Mouse (Mus musculus) limb, embryonic 10.5 days (tissue): ENCODE results near the gene P2ry6. TPM values are rescaled to one million over a fixed set of nuclear protein-coding genes. Genes with fewer than 3 reads are reported as not detected.

Experiments
- DNase-seq: peaks from one replicate; pipeline ENCODE4 v3.0.0-alpha.2; 2017; ENCODE audit warnings: low spot score
- H3K27ac ChIP-seq: fragments of 300-500 bp; sonication (generic); 2 replicates; pipeline ENCODE4 v1.5.1; 2016; ENCODE audit warnings: mild to moderate bottlenecking
- H3K27me3 ChIP-seq: fragments of 300-500 bp; sonication (generic); 2 replicates; pipeline ENCODE4 v1.6.1; 2016; ENCODE audit warnings: low read depth, mild to moderate bottlenecking; ENCODE audit not compliant: poor library complexity, severe bottlenecking
- H3K36me3 ChIP-seq: fragments of 300-500 bp; sonication (generic); 2 replicates; pipeline ENCODE4 v1.6.1; 2016; ENCODE audit warnings: mild to moderate bottlenecking, moderate library complexity
- H3K4me1 ChIP-seq: fragments of 300-500 bp; sonication (generic); 2 replicates; pipeline ENCODE4 v1.6.1; 2016
- H3K4me3 ChIP-seq: fragments of 300-500 bp; sonication (generic); 2 replicates; pipeline ENCODE4 v1.5.1; 2016; ENCODE audit warnings: mild to moderate bottlenecking, moderate library complexity
- H3K9me3 ChIP-seq: fragments of 300-500 bp; sonication (generic); replicated peaks from 2 replicates; pipeline ENCODE4 v1.6.1; 2016; ENCODE audit warnings: mild to moderate bottlenecking
- WGBS: fragments of 180-500 bp; shearing (Covaris S2); methylation state at CpG from one replicate; pipeline ENCODE4 v1.1.7; 2016; 5-methylcytosine and 5-hydroxymethylcytosine counted together
- polyA plus RNA-seq: library from polyadenylated mRNA; unstranded; fragments of >200 nt; fragmentation: Nextera tagmentation; extraction: Ambion mirVana; gene quantifications from 2 replicates; pipeline ENCODE4 v1.2.1, GENCODE M21; 2016

Gene P2ry6
- polyA plus RNA-seq, 1 experiment from 2014 or later: 1.1 TPM

GRCm38 (mm10) chr7:100999623-101000022, 25.2 kb upstream of the P2ry6 start:
- no peak overlapping the region for H3K27ac ChIP-seq
- H3K4me3 ChIP-seq: no peak overlapping the region
- 74% methylated on average over 5 of the region's 5 CpGs for WGBS
- no peak for DNase-seq
- no peaks in the 10 kb centered on the region for H3K9me3 ChIP-seq
- H3K36me3 ChIP-seq: no peaks in the 10 kb centered on the region
- H3K4me1 ChIP-seq: peaks cover 21% of the 10 kb centered on the region
- no peaks in the 10 kb centered on the region for H3K27me3 ChIP-seq

GRCm38 (mm10) chr7:100998578-100998960, 24.1 kb upstream of the P2ry6 start:
- Histone ChIP-seq H3K36me3 (no peaks in the 10 kb centered on the region), H3K9me3 (no peaks in the 10 kb centered on the region), H3K27ac (no peak overlapping the region), H3K4me3 (no peak overlapping the region), H3K27me3 (no peaks in the 10 kb centered on the region), H3K4me1 (peaks cover 16% of the 10 kb centered on the region)
- WGBS: 89% methylated on average over 24 of the region's 24 CpGs
- DNase-seq: no peak

GRCm38 (mm10) chr7:100997951-100998577, 23.6 kb upstream of the P2ry6 start:
- Histone ChIP-seq H3K9me3 (no peaks in the 10 kb centered on the region), H3K27me3 (no peaks in the 10 kb centered on the region), H3K36me3 (no peaks in the 10 kb centered on the region), H3K4me1 (peaks cover 11% of the 10 kb centered on the region), H3K4me3 (no peak overlapping the region), H3K27ac (no peak overlapping the region)
- no peak for DNase-seq
- WGBS: 85% methylated on average over 31 of the region's 31 CpGs

- Histone ChIP-seq H3K9me3 (no peaks in the 10 kb centered on the region), H3K4me3 (no peak overlapping the region)
- WGBS: 93% methylated on average over 1 of the region's 1 CpGs
Observed at GRCm38 (mm10) chr7:100997215-100997614, 22.8 kb upstream of the P2ry6 start.

GRCm38 (mm10) chr7:100995951-100996350, 21.5 kb upstream of the P2ry6 start:
- no peaks in the 10 kb centered on the region for H3K9me3 ChIP-seq
- H3K27ac ChIP-seq: no peak overlapping the region
- no peaks in the 10 kb centered on the region for H3K36me3 ChIP-seq
- H3K4me3 ChIP-seq: no peak overlapping the region
- H3K27me3 ChIP-seq: no peaks in the 10 kb centered on the region
- H3K4me1 ChIP-seq: peaks cover 7% of the 10 kb centered on the region
- no peak for DNase-seq
- 87% methylated on average over 3 of the region's 3 CpGs for WGBS

More at GRCm38 (mm10) chr7:100997215-100997614, 22.8 kb upstream of the P2ry6 start:
- Histone ChIP-seq H3K4me1 (peaks cover 9% of the 10 kb centered on the region), H3K27me3 (no peaks in the 10 kb centered on the region), H3K27ac (no peak overlapping the region), H3K36me3 (no peaks in the 10 kb centered on the region)
- no peak for DNase-seq

- no peaks in the 10 kb centered on the region for H3K9me3 ChIP-seq
- no peaks in the 10 kb centered on the region for H3K27me3 ChIP-seq
- no peaks in the 10 kb centered on the region for H3K36me3 ChIP-seq
- DNase-seq: no peak
- H3K4me3 ChIP-seq: no peak overlapping the region
- peaks cover 12% of the 10 kb centered on the region for H3K4me1 ChIP-seq
- no peak overlapping the region for H3K27ac ChIP-seq
- 88% methylated on average over 7 of the region's 7 CpGs for WGBS
Observed at GRCm38 (mm10) chr7:100995260-100995864, 20.9 kb upstream of the P2ry6 start.

GRCm38 (mm10) chr7:100993166-100993565, 18.7 kb upstream of the P2ry6 start:
- 76% methylated on average over 4 of the region's 4 CpGs for WGBS
- no peak for DNase-seq
- Histone ChIP-seq H3K36me3 (no peaks in the 10 kb centered on the region), H3K4me1 (peaks cover 16% of the 10 kb centered on the region), H3K27ac (no peak overlapping the region), H3K9me3 (no peaks in the 10 kb centered on the region), H3K27me3 (no peaks in the 10 kb centered on the region), H3K4me3 (no peak overlapping the region)

- peaks cover 28% of the 10 kb centered on the region for H3K4me1 ChIP-seq
- H3K27ac ChIP-seq: no peak overlapping the region
- DNase-seq: no peak
- 91% methylated on average over 3 of the region's 3 CpGs for WGBS
- no peaks in the 10 kb centered on the region for H3K27me3 ChIP-seq
- no peaks in the 10 kb centered on the region for H3K36me3 ChIP-seq
- H3K4me3 ChIP-seq: no peak overlapping the region
- H3K9me3 ChIP-seq: no peaks in the 10 kb centered on the region
Observed at GRCm38 (mm10) chr7:100991972-100992371, 17.5 kb upstream of the P2ry6 start.

- DNase-seq: no peak
- Histone ChIP-seq H3K4me3 (no peak overlapping the region), H3K27me3 (no peaks in the 10 kb centered on the region), H3K36me3 (no peaks in the 10 kb centered on the region), H3K9me3 (no peaks in the 10 kb centered on the region), H3K4me1 (peaks cover 38% of the 10 kb centered on the region), H3K27ac (no peak overlapping the region)
- 71% methylated on average over 9 of the region's 9 CpGs for WGBS
Observed at GRCm38 (mm10) chr7:100990636-100991311, 16.3 kb upstream of the P2ry6 start.

GRCm38 (mm10) chr7:100988092-100988491, 13.6 kb upstream of the P2ry6 start:
- 17% methylated on average over 9 of the region's 9 CpGs for WGBS
- H3K27me3 ChIP-seq: no peaks in the 10 kb centered on the region
- peaks cover 54% of the 10 kb centered on the region for H3K4me1 ChIP-seq
- no peaks in the 10 kb centered on the region for H3K36me3 ChIP-seq
- peak overlapping the region; percentile 40; the same call in 1 of the 2 replicates for H3K27ac ChIP-seq
- no peaks in the 10 kb centered on the region for H3K9me3 ChIP-seq
- DNase-seq: peak; percentile 66
- no peak overlapping the region for H3K4me3 ChIP-seq

- Histone ChIP-seq H3K9me3 (no peaks in the 10 kb centered on the region), H3K27ac (peak overlapping the region; percentile 84), H3K4me3 (peak overlapping the region; percentile 31), H3K36me3 (no peaks in the 10 kb centered on the region), H3K27me3 (no peaks in the 10 kb centered on the region), H3K4me1 (peaks cover 49% of the 10 kb centered on the region)
- DNase-seq: peak; percentile 79
- 30% methylated on average over 21 of the region's 21 CpGs for WGBS
Observed at GRCm38 (mm10) chr7:100984452-100985395, 10.3 kb upstream of the P2ry6 start.

- peaks cover 19% of the 10 kb centered on the region for H3K27me3 ChIP-seq
- DNase-seq: no peak
- peak overlapping the region; percentile 14 for H3K27ac ChIP-seq
- no peak overlapping the region for H3K4me3 ChIP-seq
- no peaks in the 10 kb centered on the region for H3K36me3 ChIP-seq
- H3K4me1 ChIP-seq: peaks cover 21% of the 10 kb centered on the region
- WGBS: 34% methylated on average over 2 of the region's 2 CpGs
- H3K9me3 ChIP-seq: no peaks in the 10 kb centered on the region
Observed at GRCm38 (mm10) chr7:100979175-100979574, 4.7 kb upstream of the P2ry6 start.
